Mouse (Mus musculus): ENCODE measurements around the gene Klhl29. TPM values are rescaled to one million over a fixed set of nuclear protein-coding genes. Genes with fewer than 3 reads are reported as not detected.

Gene Klhl29
- polyA plus RNA-seq, 1 experiment = 2.4 TPM

DNA sequence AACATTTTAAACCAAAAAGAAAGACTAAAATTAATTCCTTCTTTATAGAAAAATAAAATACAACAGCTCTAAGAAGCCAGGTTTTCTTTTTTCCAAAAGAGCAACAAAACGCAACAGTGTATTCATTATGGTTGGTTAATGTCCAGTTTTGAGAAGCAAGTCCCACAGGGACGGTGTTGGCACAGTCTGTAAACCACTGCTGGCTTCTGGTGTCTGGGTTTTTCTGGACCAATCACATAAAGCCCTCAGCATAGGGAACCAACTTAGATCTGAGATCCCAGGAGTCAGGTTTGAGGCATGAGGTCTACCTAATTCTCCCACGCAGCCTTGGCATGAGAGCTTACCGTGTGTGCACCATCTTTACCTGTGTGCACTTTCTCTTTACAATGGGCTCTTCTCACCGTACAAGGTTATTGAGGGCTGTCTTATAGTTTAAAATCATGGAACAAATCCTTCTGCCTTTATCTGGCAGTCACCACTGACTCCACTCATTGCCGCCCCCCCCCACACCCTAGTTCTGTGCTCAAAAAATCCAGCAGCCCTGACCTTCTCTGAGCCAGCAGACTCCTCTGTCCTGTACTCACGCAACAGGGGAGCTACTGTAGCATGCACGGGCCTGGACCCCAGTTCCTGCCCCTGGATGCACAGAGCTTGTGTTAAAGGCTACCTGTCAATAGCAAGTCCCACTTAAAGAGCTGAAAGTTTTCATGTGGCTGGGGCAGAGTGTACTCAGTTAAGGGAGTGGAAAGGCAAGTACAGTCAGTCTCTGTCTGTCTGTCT is 132.7 kb downstream of the Klhl29 start:
- H3K27me3 ChIP-seq (replicated peaks; ENCODE audit: control insufficient read depth, insufficient read depth, low read length) = no peaks in the 10 kb centered on the region
- no peak overlapping the region for H3K4me3 ChIP-seq (ENCODE audit: insufficient read depth, low read depth, low read length)
- WGBS = 89% methylated on average over 8 of the region's 8 CpGs
- H3K27ac ChIP-seq (ENCODE audit: insufficient read depth, low read depth, low read length) = no peak overlapping the region
- no peaks in the 10 kb centered on the region for H3K4me1 ChIP-seq (ENCODE audit: control insufficient read depth, insufficient read depth, low read length)
- H3K36me3 ChIP-seq (ENCODE audit: control insufficient read depth, insufficient read depth, low read length) = no peaks in the 10 kb centered on the region
- TF ChIP-seq CTCF (conservative IDR thresholded peaks at IDR 0.05; ENCODE audit: insufficient read depth, insufficient read length, low read depth, low read length) = no peak
- TF ChIP-seq POLR2A (IDR thresholded peaks at IDR 0.05; ENCODE audit: low read depth, low read length) = no peak
- DNase-seq = no peak

DNA sequence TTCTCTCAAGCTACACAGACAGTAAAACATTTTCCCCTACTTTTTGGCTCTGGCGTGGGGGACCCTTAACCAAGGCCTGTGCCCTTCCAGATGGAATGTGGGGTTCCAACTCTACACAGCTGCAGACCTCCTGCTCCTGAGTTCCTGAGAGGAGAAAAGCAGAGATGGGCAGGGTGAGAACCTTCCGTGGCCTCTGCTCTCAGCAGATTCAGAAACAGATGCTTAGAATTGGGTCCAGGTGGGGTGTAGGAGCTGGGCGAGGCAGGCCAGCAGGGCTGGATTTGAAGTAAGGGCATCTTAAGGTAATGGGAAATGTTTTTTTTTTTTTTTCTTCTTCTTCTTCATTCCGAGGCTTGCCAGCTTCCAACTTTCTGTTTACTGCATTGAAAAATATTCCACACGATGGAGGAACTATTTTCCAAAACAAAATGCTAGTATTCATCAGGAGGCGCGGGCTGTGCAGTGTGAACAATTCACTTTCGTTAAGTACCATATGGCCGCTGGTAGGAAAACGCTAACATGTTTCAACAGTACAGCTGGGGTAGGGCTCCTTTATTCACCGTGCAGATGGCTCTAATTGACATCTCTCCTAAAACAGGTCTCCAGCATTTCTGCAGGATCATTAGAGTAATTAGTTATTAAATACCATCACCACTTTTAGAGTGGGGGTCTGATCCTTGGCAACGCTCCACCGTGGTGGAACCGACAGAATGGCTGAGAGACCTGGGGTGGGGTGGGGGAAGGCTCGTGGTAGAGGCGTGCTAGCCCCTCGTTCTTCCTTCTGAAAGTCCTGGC is 135.8 kb downstream of the Klhl29 start:
- Histone ChIP-seq H3K36me3 (ENCODE audit: control insufficient read depth, insufficient read depth, low read length) (no peaks in the 10 kb centered on the region), H3K27ac (ENCODE audit: insufficient read depth, low read depth, low read length) (no peak overlapping the region), H3K27me3 (replicated peaks; ENCODE audit: control insufficient read depth, insufficient read depth, low read length) (no peaks in the 10 kb centered on the region), H3K4me3 (ENCODE audit: insufficient read depth, low read depth, low read length) (no peak overlapping the region), H3K4me1 (ENCODE audit: control insufficient read depth, insufficient read depth, low read length) (no peaks in the 10 kb centered on the region)
- whole genome bisulfite sequencing = 87% methylated on average over 17 of the region's 17 CpGs
- no peak for TF ChIP-seq CTCF (conservative IDR thresholded peaks at IDR 0.05; ENCODE audit: insufficient read depth, insufficient read length, low read depth, low read length)
- no peak for TF ChIP-seq POLR2A (IDR thresholded peaks at IDR 0.05; ENCODE audit: low read depth, low read length)
- DNase-seq = no peak

DNA sequence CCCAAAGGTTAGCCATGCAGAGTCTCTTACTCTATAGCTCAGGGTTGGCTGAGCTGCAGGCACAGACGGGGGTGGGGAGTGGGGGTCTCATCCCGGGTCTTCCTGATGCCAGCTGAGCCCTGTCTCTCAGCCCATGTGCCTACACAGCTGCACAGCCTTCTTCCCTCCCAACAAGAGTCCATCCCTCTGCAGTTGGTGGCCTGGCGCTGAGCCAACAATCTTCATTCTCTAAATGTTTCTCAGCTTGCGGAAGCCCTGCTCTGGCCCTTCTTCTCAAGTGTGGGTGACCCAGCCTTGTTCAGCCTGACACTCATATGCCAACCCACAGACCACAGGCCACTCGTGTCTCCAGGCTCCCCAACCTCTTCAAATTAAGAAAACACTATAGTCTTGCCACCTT is 138.4 kb downstream of the Klhl29 start:
- no peaks in the 10 kb centered on the region for H3K4me1 ChIP-seq (ENCODE audit: control insufficient read depth, insufficient read depth, low read length)
- TF ChIP-seq POLR2A (IDR thresholded peaks at IDR 0.05; ENCODE audit: low read depth, low read length) (no peak), CTCF (conservative IDR thresholded peaks at IDR 0.05; ENCODE audit: insufficient read depth, insufficient read length, low read depth, low read length) (no peak)
- peak; percentile 53 for DNase-seq
- WGBS = 53% methylated on average over 5 of the region's 5 CpGs
- no peak overlapping the region for H3K4me3 ChIP-seq (ENCODE audit: insufficient read depth, low read depth, low read length)
- no peaks in the 10 kb centered on the region for H3K27me3 ChIP-seq (replicated peaks; ENCODE audit: control insufficient read depth, insufficient read depth, low read length)
- H3K27ac ChIP-seq (ENCODE audit: insufficient read depth, low read depth, low read length) = no peak overlapping the region
- no peaks in the 10 kb centered on the region for H3K36me3 ChIP-seq (ENCODE audit: control insufficient read depth, insufficient read depth, low read length)

- no peak for DNase-seq
- no peaks in the 10 kb centered on the region for H3K27me3 ChIP-seq (replicated peaks; ENCODE audit: control insufficient read depth, insufficient read depth, low read length)
- TF ChIP-seq CTCF (conservative IDR thresholded peaks at IDR 0.05; ENCODE audit: insufficient read depth, insufficient read length, low read depth, low read length) = no peak
- no peak for TF ChIP-seq POLR2A (IDR thresholded peaks at IDR 0.05; ENCODE audit: low read depth, low read length)
- no peaks in the 10 kb centered on the region for H3K36me3 ChIP-seq (ENCODE audit: control insufficient read depth, insufficient read depth, low read length)
- no peak overlapping the region for H3K27ac ChIP-seq (ENCODE audit: insufficient read depth, low read depth, low read length)
- H3K4me3 ChIP-seq (ENCODE audit: insufficient read depth, low read depth, low read length) = no peak overlapping the region
- 89% methylated on average over 12 of the region's 12 CpGs for WGBS
- no peaks in the 10 kb centered on the region for H3K4me1 ChIP-seq (ENCODE audit: control insufficient read depth, insufficient read depth, low read length)
Observed at GRCm38 (mm10) chr12:5235596-5235995, 139.9 kb downstream of the Klhl29 start.

DNA sequence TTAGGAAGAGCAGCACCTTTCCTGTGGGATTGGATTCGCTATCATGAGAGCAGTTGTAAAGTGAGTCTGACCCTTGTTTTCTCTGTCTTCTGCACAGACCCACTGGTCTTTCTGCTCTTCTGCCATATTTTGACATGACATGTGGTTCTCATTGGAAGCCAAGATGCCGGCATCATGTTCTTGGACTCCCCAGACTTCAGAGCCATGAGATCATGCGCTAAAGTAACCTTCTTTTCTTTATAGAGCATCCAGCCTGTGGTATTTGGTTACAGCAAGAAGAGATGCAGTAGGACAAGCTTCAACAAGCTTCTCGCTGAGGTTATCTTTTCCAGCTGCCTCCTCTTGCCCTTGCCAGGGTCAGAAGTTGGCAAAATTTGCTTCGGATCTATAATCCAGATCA is 145.0 kb downstream of the Klhl29 start:
- no peak for TF ChIP-seq CTCF (conservative IDR thresholded peaks at IDR 0.05; ENCODE audit: insufficient read depth, insufficient read length, low read depth, low read length)
- TF ChIP-seq POLR2A (IDR thresholded peaks at IDR 0.05; ENCODE audit: low read depth, low read length) = no peak
- no peaks in the 10 kb centered on the region for H3K27me3 ChIP-seq (replicated peaks; ENCODE audit: control insufficient read depth, insufficient read depth, low read length)
- whole genome bisulfite sequencing = 90% methylated on average over 5 of the region's 5 CpGs
- H3K4me3 ChIP-seq (ENCODE audit: insufficient read depth, low read depth, low read length) = no peak overlapping the region
- no peaks in the 10 kb centered on the region for H3K36me3 ChIP-seq (ENCODE audit: control insufficient read depth, insufficient read depth, low read length)
- H3K4me1 ChIP-seq (ENCODE audit: control insufficient read depth, insufficient read depth, low read length) = no peaks in the 10 kb centered on the region
- no peak for DNase-seq
- H3K27ac ChIP-seq (ENCODE audit: insufficient read depth, low read depth, low read length) = no peak overlapping the region

DNA sequence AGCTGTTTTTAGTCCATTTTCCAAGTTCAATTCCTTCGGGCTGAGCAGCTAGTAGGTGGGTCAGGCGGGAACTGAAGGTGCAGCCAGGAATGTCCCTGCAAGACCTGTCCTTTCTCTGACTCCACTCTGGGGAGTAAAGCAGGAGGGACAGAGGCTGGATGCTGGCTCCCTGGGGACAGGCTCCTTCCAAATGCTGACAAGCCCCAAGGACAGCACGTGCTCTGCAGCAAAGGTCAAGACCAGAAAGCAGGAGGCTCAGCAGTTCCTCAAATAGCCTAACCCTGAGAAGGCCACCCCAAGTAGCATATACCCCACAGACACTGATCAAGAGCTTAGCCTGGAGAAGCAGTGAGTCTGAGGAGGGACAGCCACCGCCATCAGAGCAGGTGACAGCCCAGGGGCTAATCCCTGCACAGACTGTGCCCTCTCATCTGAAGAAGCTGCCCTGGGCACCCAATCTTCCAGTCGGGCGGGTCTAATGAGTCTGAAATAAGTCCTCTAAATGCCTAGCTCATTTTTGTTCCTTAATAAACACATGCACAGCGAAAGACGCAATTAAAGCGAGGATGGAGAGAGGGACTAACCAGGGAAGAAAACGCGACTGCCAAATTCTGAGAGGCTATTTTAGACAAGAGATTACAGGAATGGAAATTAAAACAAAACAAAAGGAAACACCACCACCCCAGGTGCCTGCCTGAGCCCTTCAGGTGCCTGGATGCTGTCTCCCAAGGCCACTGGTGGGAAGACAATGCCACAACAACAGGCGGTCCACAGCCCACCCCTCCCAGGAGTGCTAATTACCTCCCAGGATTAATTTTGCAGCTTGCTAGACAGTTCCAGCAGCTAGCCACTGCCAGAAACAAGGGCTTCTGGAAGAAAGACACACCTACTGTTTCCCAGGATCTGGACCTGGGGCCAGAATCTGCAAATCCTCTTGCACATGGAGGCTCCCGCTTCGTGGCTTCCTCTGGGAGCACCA is 148.5 kb downstream of the Klhl29 start:
- Histone ChIP-seq H3K36me3 (ENCODE audit: control insufficient read depth, insufficient read depth, low read length) (no peaks in the 10 kb centered on the region), H3K4me3 (ENCODE audit: insufficient read depth, low read depth, low read length) (no peak overlapping the region), H3K27me3 (replicated peaks; ENCODE audit: control insufficient read depth, insufficient read depth, low read length) (no peaks in the 10 kb centered on the region), H3K4me1 (ENCODE audit: control insufficient read depth, insufficient read depth, low read length) (no peaks in the 10 kb centered on the region), H3K27ac (ENCODE audit: insufficient read depth, low read depth, low read length) (no peak overlapping the region)
- no peak for TF ChIP-seq CTCF (conservative IDR thresholded peaks at IDR 0.05; ENCODE audit: insufficient read depth, insufficient read length, low read depth, low read length)
- TF ChIP-seq POLR2A (IDR thresholded peaks at IDR 0.05; ENCODE audit: low read depth, low read length) = no peak
- 71% methylated on average over 14 of the region's 14 CpGs for WGBS
- DNase-seq = peak; percentile 40
